Mouse (Mus musculus): Measurements from ENCODE around the gene Tmem50b. TPM values are rescaled to one million over a fixed set of nuclear protein-coding genes. Genes with fewer than 3 reads are reported as not detected.

Gene Tmem50b
- polyA plus RNA-seq, 1 experiment: 1.1 TPM

DNA sequence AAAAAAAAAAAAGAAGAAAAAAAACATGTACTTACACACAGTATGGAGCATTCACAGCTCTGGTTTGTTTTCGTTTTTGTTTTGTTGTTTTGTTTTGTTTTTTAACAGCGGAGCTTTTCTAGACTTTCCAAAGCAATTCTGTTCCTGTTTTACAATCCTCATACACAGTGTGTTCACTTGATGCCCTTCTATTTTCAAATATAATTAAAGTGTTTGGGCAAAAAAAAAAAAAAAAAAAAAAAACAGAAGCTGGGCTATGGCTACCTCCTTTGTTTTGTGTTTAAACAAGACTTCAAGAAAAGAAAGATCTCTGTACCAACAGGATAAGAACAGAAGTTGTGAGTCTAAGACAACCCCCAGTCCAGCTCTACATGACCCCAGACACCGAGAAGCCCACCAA is 8.9 kb downstream of the Tmem50b start:
- TF ChIP-seq GATA1 (IDR thresholded peaks at IDR 0.05; ENCODE audit: low read length): no peak

DNA sequence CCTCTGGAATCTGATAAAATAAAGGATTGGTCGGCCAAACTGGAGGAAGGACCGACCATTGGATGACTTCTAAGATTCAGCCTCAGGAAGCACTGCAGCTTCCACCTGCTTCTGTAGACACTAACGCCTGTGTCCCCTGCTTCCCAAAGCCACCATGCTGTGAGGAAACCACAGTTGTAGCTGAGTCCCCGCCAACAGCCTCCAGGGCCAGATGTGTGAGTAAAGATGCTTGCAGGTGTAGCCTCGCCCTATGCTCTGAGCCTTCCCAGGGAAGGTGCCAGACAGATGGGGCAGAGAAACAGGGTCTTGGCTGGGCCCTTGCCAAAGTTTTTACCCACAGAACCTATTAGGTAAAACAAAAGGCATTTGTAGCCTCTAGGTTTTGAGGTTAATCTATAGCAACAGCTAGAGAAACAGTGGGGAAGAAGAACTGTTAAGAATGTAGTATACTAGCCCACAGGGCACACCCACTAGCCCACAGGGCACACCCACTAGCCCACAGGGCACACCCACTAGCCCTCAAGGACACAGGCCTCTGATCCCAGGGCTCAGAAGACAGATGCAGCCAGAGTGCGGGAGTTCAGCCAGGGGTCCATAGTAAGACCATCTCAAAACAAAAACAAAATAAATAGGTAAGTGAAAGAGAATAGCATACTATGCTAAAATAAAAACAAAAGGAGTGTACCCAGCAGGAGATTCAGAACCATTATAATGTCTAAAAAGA is 9.7 kb downstream of the Tmem50b start:
- TF ChIP-seq GATA1 (IDR thresholded peaks at IDR 0.05; ENCODE audit: low read length): no peak

DNA sequence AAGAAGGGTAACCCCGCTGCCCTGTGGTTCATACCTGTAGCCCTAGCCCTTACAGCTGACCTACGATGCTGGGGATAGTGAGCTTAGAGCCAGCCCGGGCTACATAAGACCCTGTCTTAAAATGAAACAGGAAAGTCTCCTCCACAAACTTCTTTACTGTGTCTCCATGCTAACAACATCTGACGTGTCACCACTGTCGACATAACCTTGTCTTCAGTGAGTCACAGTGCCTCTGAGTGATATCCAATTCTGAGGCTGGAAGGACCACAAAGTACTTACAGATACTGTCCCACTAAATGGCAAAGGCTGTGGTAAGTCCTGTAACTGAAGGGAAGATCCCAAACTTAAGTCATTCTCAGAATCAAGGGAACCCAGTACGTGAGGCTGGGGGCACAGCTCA is 11.4 kb downstream of the Tmem50b start:
- no peak for TF ChIP-seq GATA1 (IDR thresholded peaks at IDR 0.05; ENCODE audit: low read length)

DNA sequence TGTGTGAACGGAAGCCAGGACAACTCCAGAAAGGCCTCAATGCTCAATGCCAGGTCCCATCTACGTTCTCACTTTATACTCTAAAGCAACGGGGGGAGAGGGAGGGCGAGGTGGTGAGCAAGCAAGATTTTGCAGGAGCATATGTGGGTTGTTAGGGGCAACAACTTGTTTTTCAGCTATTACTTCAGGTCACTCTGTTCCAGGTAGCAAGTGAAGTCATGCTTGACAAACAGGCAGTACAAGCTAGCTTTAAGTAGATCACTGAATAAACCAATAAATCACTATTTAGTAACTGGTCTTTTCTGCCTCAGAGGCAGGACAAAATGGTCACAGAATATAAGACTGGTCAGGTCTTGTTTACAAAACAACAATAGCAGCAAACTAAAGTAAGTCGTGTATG is 12.0 kb downstream of the Tmem50b start:
- no peak for TF ChIP-seq GATA1 (IDR thresholded peaks at IDR 0.05; ENCODE audit: low read length)

DNA sequence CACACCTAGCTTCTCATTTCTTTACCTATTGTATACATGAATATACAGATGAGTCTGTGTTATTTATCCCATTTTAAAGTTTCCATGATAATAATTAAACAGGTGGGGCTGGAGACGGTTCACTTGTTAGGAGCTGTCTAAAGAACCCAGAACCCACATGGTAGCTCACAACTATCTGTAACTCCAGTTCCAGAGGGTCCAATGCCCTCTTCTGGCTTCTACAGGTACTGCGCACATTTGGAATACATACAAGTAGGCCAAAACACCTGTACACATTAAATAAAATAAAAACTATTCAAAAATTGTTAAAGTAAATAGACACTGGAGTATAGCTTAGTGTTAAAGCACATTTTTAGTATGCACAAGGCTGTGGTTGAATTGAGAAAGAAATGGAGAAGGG is 15.3 kb downstream of the Tmem50b start:
- TF ChIP-seq GATA1 (IDR thresholded peaks at IDR 0.05; ENCODE audit: low read length): no peak

DNA sequence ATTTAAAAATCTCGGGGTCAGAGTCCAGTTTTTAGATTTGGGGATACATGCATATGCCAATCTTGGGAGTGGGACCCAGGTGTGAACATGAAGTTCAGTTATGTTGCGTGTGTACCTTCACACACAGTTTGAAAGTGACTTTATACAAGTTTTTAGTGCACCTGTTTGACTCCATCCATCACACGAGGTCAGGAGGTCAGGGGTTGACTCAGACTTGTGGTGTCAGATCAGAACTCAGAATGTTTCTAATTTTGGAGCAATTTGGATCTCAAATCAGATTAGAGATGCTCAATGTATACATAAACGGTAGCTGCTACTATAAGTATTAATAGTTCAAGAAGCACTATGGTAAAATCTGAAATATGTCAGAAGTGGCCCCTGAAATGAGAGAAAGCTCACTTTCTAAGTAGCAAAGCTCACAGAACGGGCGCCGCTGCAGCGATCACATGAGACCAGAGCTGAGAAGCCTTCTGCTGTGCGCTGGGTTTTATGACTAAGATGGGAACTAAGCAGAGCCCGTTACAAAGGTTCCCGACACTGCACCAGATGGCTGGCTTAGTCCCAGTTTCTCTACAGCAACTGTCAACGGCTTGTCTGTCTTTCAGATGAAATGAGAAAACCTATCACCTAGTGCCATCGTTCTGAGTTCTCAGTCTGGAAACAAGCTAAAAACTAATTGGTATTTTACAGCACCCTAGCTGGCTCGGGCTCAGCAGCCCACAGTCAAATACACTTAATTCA is 18.4 kb downstream of the Tmem50b start:
- no peak for TF ChIP-seq GATA1 (IDR thresholded peaks at IDR 0.05; ENCODE audit: low read length)

DNA sequence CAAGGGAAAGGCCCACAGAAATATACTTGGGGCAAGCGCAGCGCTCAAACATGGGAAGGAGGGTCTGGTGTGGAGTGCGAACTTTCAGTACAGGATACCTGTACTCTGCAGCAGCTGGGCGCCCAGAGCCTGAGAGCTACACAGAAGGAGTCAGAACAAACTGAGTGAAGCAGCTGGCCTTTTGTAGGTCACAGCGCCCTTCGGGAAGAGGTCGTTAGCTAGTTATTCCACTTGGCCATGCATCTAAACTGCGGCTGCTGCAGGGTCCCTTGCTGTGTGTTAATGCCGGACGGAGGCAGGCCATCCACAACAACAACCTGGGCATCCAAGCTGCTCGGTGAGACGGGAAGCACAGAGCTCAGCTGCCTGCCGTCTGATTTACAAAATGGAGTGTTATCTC is 22.4 kb downstream of the Tmem50b start:
- no peak for TF ChIP-seq GATA1 (IDR thresholded peaks at IDR 0.05; ENCODE audit: low read length)

DNA sequence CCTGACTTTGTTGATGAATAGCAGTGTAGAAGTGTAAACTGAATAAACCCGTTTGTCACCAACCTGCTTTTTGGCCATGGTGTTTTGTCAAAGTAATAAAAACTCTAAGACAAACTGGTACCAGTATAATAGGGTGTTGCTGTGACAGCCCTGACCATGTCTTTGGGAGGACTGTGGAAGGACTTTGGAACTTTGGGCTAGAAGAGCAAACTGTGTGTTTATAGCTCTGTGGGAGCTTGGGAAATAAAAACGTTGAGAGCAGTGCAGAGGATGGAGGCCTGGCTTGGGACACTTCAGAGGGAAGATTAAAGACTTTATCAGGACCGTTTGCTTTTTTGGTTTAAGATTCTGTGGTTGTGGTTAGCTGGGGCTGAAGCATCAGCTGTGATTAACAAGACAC is 26.5 kb downstream of the Tmem50b start:
- TF ChIP-seq GATA1 (IDR thresholded peaks at IDR 0.05; ENCODE audit: low read length): no peak

DNA sequence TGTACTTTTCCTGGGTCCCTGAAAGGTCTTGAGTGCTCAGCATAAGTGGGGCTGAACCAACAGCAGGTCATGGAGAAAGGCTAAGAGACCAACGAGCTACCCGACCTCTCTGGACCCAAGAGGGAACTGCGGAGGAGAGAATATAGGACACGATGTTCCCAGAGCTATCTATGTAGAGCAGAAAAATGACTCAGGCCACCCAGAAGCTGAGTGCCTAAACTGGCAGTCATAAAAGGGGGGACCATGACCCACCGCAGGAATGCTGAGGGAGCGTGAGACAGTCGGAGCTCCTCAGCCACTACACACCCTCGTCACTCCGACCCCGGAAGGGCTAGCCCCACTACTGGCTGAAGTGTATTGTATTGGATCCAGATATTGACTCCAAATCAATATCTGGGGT is 28.6 kb downstream of the Tmem50b start:
- TF ChIP-seq GATA1 (IDR thresholded peaks at IDR 0.05; ENCODE audit: low read length): no peak

DNA sequence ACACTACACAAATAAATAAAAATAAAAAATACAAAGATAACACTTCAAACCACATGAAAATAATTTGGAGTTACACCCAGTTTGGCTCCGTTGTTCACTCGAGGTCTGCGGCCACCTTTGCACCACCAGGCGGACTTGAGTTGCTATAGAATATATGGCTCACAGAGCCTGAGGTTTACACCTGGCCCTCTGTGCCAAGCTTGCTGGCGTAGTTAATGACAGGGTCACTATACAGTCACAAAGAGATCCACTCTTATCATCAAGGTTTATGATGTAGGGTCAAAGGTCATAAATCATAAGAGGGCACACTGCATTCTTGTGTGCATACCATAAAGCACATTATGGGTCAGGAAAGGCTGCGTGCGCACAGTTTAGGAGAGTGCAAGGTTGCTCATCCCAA is 31.6 kb downstream of the Tmem50b start:
- no peak for TF ChIP-seq GATA1 (IDR thresholded peaks at IDR 0.05; ENCODE audit: low read length)

DNA sequence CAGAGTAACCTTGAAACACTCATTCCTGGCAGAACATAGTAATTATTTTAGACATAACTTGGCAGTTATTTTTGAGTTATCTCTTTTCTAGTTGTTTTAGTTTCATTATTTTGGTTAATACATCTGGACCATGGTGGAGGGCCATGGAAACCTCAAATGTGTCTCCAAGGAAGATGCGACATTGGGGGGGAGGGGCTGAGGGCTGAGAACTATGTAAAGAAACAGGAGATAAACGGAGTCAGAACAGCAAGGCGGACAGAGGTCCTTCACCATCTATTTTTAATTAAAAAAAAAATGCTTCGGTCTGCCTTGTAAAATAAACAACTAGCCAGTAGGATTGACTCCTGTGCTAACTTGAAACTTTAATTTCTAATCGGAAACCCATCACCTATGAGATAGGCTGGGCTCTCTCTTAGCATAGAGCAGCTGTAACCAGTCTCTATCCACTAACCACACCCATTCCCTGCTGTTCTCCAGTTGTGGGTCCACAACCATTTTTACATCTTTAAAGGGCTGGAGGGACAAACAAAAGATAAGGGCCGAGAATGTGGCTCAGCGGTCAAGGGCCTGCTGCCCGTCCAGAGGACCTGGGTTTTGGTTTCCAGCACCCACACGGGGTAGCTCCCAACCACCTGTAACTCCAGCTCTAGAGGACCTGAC is 32.2 kb downstream of the Tmem50b start:
- no peak for TF ChIP-seq GATA1 (IDR thresholded peaks at IDR 0.05; ENCODE audit: low read length)

DNA sequence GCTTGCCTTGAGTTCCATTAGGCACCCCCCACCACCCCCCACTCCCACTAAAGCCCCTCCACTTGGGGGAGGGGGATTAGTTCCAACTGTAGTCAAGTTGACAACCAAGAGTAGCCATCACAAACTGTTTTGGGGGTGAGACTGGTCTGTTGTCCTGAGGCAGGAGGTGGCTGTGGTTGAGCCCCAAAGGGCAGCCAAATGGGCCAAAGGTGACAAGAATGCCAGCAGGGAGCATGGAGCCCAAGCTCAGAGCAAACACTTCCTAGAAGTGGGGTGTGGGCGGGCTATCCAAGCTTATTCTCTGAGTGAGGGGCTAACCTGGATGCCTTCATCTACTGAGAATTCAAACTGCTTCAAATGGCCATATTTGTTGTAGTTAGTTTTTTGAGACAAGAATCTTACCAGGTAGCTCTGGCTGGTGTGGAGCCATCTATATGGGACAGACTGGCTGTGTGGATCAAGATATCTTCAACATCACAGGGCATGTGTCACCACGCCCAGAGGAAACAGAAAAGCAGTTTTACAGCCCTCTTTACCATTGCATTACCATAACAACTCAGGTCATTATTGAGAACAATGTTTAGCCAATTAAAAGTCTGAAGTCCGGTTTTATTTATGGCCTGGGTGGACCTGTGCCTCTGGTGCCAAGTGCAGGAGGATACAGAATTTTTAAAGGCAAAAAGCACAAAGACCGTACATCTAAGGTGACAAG is 32.9 kb downstream of the Tmem50b start:
- TF ChIP-seq GATA1 (IDR thresholded peaks at IDR 0.05; ENCODE audit: low read length): no peak

DNA sequence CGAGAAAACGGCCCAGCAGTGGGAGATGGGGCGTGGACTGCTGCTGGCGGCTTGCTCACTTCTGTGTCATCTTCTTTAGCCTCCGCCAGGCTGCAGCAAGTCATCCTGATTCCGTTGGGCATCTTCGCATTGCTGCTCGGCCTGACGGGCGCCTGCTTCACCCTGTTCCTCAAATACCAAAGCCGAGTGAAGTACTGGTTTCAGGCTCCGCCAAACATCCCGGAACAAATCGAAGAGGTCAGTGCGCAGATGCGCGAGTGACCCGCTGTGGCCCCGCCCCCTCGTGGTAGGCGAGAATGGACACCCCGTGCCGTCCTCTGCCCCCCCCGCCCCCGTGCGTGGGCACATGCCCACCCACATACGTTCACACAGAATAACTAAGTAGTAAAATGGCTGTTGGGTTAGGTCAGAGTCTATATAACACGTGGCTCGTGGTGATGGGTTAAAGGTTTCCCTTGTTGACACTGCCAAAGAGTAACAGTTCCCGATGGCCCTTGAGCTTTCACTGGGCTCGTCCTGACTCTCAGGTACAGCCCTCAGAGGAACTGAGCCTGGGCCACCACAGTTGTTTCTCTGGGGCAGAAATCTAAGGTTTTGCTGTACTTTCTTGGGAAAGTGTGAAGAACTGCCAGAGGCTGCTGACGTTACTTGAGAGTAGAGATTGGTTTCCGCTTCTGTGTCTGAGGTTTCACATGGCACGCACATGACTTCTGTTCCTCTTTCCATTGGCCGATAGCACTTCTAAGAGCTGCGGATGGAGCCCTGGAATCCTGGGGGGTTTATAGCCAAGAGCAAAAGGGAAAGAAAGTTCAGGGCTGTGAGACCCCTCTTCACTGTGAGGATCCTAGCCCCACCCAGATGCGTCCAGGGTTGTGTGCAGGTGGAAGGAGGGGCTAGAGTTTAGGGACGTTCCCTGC is 35.8 kb downstream of the Tmem50b start:
- no peak for TF ChIP-seq GATA1 (IDR thresholded peaks at IDR 0.05; ENCODE audit: low read length)

DNA sequence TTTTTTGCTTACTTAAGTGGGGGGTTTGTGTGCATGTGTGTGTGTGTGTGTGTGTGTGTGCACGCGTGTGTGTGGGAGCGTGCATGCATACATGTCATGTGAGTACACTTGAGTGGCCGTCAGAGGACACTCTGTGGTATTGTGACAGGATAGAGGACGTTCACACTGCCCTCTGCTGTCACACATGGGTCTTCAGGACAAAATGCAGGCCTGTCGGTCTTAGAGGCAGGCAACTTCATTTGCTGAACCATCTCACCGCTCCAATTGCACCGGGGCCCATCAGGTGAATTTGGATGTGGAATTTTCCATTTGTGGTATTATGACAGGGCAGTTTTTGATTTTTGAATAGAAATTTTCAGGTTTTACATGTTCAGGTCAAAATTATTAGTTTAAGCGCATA is 36.5 kb downstream of the Tmem50b start:
- TF ChIP-seq GATA1 (IDR thresholded peaks at IDR 0.05; ENCODE audit: low read length): no peak

DNA sequence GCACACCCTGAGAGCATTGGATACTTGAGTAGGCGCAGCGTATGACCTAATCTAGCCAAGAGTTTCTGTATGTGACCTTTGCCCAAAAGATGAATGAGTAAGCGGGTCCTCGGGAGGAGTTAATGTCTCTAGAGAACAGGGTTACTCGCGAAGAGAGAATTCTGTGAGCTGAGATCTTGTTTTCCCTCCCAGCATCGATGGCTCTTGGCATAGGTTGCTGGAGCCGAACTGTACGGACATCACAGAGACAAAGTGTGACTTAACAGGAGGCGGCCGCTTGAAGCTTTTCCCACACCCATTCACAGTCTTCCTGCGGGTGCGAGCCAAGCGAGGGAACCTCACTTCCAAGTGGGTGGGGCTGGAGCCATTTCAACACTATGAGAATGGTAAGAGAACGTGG is 39.9 kb downstream of the Tmem50b start:
- TF ChIP-seq GATA1 (IDR thresholded peaks at IDR 0.05; ENCODE audit: low read length): no peak

All from G1E-ER4 (cell line).